Mouse (Mus musculus): ENCODE measurements around the gene Zfp992. TPM values are rescaled to one million over a fixed set of nuclear protein-coding genes. Genes with fewer than 3 reads are reported as not detected.
"Not testable (repeated sequence)": the region's sequence is repeated elsewhere in the genome, so short reads cannot be mapped to it uniquely, and the experiment has no call there.

Zfp992 gene
- polyA plus RNA-seq, 1 experiment from 2014 or later = 1.8 TPM

DNA sequence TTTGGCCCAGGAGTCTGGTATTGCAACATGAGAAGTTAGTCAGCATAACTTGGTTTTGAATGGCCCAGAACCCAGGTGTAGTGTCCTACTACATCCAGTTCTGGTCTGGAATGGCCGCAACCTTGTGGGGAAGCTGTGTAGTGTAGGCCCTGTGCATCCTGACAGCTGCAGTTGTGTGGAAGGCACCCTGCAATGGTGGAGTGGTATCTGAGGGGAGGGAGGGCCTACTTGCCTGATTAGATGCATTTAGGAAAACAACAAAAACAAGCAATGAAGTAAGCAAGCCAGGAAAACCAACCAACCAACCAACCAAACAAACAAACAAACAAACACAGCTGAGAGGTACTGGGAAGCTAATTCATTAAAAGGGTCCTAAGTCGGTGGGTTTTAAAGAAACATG lies 3.8 kb downstream of the Zfp992 start:
- H3K4me3 ChIP-seq (ENCODE audit: low read depth, low read length); ATAC-seq; H3K27me3 ChIP-seq (ENCODE audit: control insufficient read depth, insufficient read depth, low read depth, low read length); H3K27ac ChIP-seq (ENCODE audit: low read length); H3K9ac ChIP-seq (ENCODE audit: low read depth, low read length); H3K4me2 ChIP-seq (ENCODE audit: low read length); H3K36me3 ChIP-seq (ENCODE audit: control insufficient read depth, insufficient read depth, low read length); H3K4me1 ChIP-seq (ENCODE audit: control insufficient read depth, insufficient read depth, low read length): not testable (repeated sequence)
- H3K9me3 ChIP-seq (replicated peaks; ENCODE audit: control insufficient read depth, low read length, poor library complexity, severe bottlenecking) = peaks cover 55% of the 10 kb centered on the region
- 84% methylated on average over 2 of the region's 2 CpGs for WGBS

DNA sequence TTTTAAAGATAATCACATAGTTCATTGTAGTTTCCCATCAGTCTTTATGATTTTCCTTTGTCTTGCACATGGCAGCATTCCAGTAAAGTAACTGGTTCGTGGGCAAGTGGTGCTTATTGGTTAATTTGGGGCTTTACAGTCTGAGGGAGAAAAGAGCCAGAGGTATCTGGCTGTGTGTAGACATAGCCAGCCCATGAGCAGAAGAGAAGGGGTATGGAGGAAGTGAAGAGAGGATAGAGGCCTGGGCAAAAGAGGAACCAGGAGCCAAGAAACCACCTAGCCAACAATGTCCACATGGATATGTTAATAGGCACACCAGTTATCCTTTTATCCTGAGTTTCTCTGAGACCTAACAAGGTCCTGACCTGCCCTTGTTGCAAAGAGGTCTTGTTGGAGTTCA lies 5.3 kb downstream of the Zfp992 start:
- H3K9me3 ChIP-seq (replicated peaks; ENCODE audit: control insufficient read depth, low read length, poor library complexity, severe bottlenecking) = peaks cover 58% of the 10 kb centered on the region
- not testable (repeated sequence) for H3K27me3 ChIP-seq (ENCODE audit: control insufficient read depth, insufficient read depth, low read depth, low read length); H3K27ac ChIP-seq (ENCODE audit: low read length); H3K4me1 ChIP-seq (ENCODE audit: control insufficient read depth, insufficient read depth, low read length); H3K4me3 ChIP-seq (ENCODE audit: low read depth, low read length); ATAC-seq; H3K36me3 ChIP-seq (ENCODE audit: control insufficient read depth, insufficient read depth, low read length); H3K4me2 ChIP-seq (ENCODE audit: low read length); H3K9ac ChIP-seq (ENCODE audit: low read depth, low read length)
- WGBS = 56% methylated on average over 1 of the region's 1 CpGs

DNA sequence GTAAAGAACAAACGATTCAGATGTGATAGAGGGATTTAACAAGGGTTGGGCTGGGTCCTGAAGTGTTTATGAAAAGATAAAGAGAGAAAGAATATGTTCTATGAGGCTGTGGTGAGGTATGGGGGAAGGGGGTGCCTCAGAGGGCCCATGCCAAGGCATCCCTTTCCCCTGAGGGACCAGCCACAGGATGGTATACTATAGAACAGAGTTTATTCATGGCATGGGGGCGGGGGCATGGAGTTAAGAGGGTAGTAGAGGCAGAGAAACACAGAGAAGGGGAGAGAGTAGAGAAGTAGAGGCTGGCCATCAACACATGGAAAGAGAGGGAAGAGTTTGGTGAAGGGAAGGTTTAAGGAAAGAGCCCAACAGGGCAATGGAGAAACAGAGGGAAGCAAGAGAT lies 6.1 kb downstream of the Zfp992 start:
- 35% methylated on average over 2 of the region's 2 CpGs for WGBS
- Histone ChIP-seq H3K9me3 (replicated peaks; ENCODE audit: control insufficient read depth, low read length, poor library complexity, severe bottlenecking) (peaks cover 58% of the 10 kb centered on the region), H3K4me3 (ENCODE audit: low read depth, low read length) (no peak overlapping the region)

DNA sequence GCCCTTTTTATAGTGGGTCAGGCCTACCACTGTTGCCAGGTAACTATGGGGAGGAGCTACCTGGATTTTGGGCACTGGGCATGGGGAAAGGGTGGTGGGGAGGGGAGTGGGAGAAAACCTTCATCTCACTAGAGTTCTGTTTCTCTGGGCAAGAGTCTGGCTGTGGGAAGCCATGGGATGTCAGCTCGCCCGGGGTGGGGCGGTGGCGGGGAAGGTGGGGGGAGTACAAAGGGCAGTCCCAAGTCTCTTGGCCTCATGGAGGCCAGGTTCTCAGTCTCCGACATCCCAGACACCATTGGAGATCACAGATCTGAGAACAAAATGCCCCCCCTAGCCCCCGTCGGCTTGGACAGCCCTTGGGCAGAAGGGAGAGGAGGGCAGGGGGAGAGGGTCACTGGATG lies 6.5 kb downstream of the Zfp992 start:
- 96% methylated on average over 7 of the region's 7 CpGs for WGBS

More for the DNA sequence above, 6.1 kb downstream of the Zfp992 start:
- Histone ChIP-seq H3K9ac (ENCODE audit: low read depth, low read length) (no peak overlapping the region), H3K27me3 (ENCODE audit: control insufficient read depth, insufficient read depth, low read depth, low read length) (no peaks in the 10 kb centered on the region), H3K4me1 (ENCODE audit: control insufficient read depth, insufficient read depth, low read length) (no peaks in the 10 kb centered on the region), H3K27ac (ENCODE audit: low read length) (no peak overlapping the region), H3K4me2 (ENCODE audit: low read length) (no peak overlapping the region), H3K36me3 (ENCODE audit: control insufficient read depth, insufficient read depth, low read length) (no peaks in the 10 kb centered on the region; the same call in 1 of the 2 replicates)
- peak; percentile 49 for ATAC-seq

DNA sequence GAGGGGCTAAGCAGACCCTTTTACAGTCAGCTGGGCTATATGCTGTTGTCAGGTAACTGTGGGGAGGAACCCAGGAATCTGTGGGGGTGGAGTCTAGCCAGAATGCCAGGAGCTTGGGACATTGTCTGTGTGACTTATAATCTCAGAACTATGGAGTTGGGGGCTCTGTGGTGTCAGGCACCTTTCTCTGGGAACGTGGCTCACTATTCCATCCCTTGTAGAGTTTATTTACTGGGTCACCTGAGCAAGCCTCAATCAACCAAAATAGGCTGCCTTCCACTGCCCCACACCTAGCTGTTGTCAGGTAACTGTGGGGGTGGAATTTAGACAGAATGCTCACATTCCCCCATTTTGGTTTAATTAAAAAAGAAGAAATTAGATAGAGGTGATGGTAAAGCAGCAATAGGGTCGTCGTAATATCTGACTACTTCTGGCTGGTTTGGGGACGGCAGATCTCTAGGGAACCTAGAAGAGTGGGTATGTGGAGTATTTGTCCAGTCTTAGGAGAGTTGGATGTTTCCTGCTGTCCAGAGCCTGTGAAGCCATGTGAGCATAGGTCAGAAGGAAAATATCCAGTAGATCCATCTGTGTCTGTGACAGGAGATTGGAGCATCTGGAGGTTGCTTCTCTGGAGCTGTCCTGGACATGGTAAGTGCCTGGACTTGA lies 7.4 kb downstream of the Zfp992 start:
- H3K4me2 ChIP-seq (ENCODE audit: low read length) = no peak overlapping the region
- H3K36me3 ChIP-seq (ENCODE audit: control insufficient read depth, insufficient read depth, low read length) = no peaks in the 10 kb centered on the region; the same call in 1 of the 2 replicates
- no peaks in the 10 kb centered on the region for H3K4me1 ChIP-seq (ENCODE audit: control insufficient read depth, insufficient read depth, low read length)
- no peak overlapping the region for H3K27ac ChIP-seq (ENCODE audit: low read length)
- no peak overlapping the region for H3K4me3 ChIP-seq (ENCODE audit: low read depth, low read length)
- peaks cover 61% of the 10 kb centered on the region for H3K9me3 ChIP-seq (replicated peaks; ENCODE audit: control insufficient read depth, low read length, poor library complexity, severe bottlenecking)
- H3K27me3 ChIP-seq (ENCODE audit: control insufficient read depth, insufficient read depth, low read depth, low read length) = no peaks in the 10 kb centered on the region
- WGBS = 72% methylated on average over 4 of the region's 4 CpGs
- no peak for ATAC-seq
- no peak overlapping the region for H3K9ac ChIP-seq (ENCODE audit: low read depth, low read length)

More for the DNA sequence above, 6.5 kb downstream of the Zfp992 start:
- peak; percentile 44 for ATAC-seq
- H3K9ac ChIP-seq (ENCODE audit: low read depth, low read length) = no peak overlapping the region
- H3K4me2 ChIP-seq (ENCODE audit: low read length) = no peak overlapping the region
- H3K4me1 ChIP-seq (ENCODE audit: control insufficient read depth, insufficient read depth, low read length) = no peaks in the 10 kb centered on the region
- H3K9me3 ChIP-seq (replicated peaks; ENCODE audit: control insufficient read depth, low read length, poor library complexity, severe bottlenecking) = peaks cover 58% of the 10 kb centered on the region
- H3K4me3 ChIP-seq (ENCODE audit: low read depth, low read length) = no peak overlapping the region
- H3K36me3 ChIP-seq (ENCODE audit: control insufficient read depth, insufficient read depth, low read length) = no peaks in the 10 kb centered on the region; the same call in 1 of the 2 replicates
- H3K27me3 ChIP-seq (ENCODE audit: control insufficient read depth, insufficient read depth, low read depth, low read length) = no peaks in the 10 kb centered on the region
- H3K27ac ChIP-seq (ENCODE audit: low read length) = no peak overlapping the region

DNA sequence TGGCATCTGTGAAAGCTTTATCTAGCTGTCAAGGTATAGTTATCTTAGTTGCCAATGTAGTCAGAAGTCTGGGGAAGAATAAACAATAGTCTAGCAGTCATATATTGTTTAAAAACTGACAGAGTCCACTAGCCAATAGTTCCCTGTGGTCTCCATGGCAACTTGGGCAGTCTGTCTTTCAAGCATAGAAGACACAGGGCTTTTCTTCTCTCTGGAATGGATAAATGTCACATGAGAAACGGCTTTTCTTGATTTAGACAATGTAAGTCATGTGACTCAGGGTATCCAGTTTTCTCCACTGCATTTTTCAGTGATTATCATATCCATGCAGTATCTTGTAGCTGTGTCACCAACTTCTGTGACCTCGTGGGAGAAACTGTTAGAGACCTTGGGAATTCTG lies 8.3 kb downstream of the Zfp992 start:
- Histone ChIP-seq H3K27me3 (ENCODE audit: control insufficient read depth, insufficient read depth, low read depth, low read length) (no peaks in the 10 kb centered on the region), H3K4me3 (ENCODE audit: low read depth, low read length) (no peak overlapping the region), H3K9ac (ENCODE audit: low read depth, low read length) (no peak overlapping the region), H3K27ac (ENCODE audit: low read length) (no peak overlapping the region), H3K36me3 (ENCODE audit: control insufficient read depth, insufficient read depth, low read length) (no peaks in the 10 kb centered on the region; the same call in 1 of the 2 replicates), H3K4me1 (ENCODE audit: control insufficient read depth, insufficient read depth, low read length) (no peaks in the 10 kb centered on the region), H3K9me3 (replicated peaks; ENCODE audit: control insufficient read depth, low read length, poor library complexity, severe bottlenecking) (peaks cover 61% of the 10 kb centered on the region), H3K4me2 (ENCODE audit: low read length) (no peak overlapping the region)
- WGBS = 61% methylated on average over 2 of the region's 2 CpGs
- ATAC-seq = no peak

DNA sequence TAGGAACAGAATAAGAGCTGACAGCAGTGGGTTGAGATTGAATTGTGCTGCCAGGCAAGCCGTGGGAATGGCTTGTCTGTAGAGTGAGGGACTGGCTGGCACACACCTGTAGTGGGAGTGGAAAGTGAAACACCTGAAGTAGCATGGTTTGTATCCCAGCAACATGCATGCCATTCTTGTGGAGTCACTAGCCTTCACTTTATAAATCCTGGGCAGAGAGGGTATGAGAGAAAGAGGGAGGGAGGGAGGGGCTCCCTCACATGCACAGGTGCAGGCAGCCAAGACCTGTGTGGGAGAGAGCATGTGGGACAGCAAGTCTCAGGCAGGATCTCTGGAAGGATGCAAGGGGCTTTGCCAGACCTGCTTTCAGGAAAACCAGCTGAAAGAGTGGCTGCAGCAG lies 8.9 kb downstream of the Zfp992 start:
- Histone ChIP-seq H3K27me3 (ENCODE audit: control insufficient read depth, insufficient read depth, low read depth, low read length) (no peaks in the 10 kb centered on the region), H3K4me3 (ENCODE audit: low read depth, low read length) (no peak overlapping the region), H3K27ac (ENCODE audit: low read length) (no peak overlapping the region), H3K4me2 (ENCODE audit: low read length) (no peak overlapping the region), H3K9ac (ENCODE audit: low read depth, low read length) (no peak overlapping the region), H3K4me1 (ENCODE audit: control insufficient read depth, insufficient read depth, low read length) (no peaks in the 10 kb centered on the region), H3K9me3 (replicated peaks; ENCODE audit: control insufficient read depth, low read length, poor library complexity, severe bottlenecking) (peaks cover 58% of the 10 kb centered on the region), H3K36me3 (ENCODE audit: control insufficient read depth, insufficient read depth, low read length) (no peaks in the 10 kb centered on the region; the same call in 1 of the 2 replicates)
- ATAC-seq = no peak; the same call in 1 of the 2 replicates
- WGBS = 63% methylated on average over 1 of the region's 1 CpGs

DNA sequence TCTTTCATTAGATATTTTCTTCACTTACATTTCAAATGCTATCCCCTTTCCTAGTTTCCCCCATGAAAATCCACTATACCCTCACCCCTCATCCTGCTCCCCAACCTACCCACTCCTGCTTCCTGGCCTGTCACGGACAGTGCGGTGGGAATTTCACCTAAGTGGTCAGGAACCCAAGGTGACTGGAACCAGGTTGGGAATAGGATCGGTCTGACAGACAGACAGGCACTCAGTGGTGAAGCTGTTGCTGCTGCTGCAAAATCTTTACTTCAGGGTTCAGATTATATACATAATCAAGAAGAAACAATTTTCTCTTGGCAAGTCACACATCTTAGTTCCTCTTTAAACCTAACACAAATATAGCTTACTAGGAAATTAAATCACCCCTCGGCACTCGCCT lies 11.0 kb downstream of the Zfp992 start:
- H3K27me3 ChIP-seq (ENCODE audit: control insufficient read depth, insufficient read depth, low read depth, low read length); H3K36me3 ChIP-seq (ENCODE audit: control insufficient read depth, insufficient read depth, low read length); H3K4me1 ChIP-seq (ENCODE audit: control insufficient read depth, insufficient read depth, low read length); H3K4me3 ChIP-seq (ENCODE audit: low read depth, low read length); H3K27ac ChIP-seq (ENCODE audit: low read length); H3K9ac ChIP-seq (ENCODE audit: low read depth, low read length); ATAC-seq; H3K4me2 ChIP-seq (ENCODE audit: low read length): not testable (repeated sequence)
- H3K9me3 ChIP-seq (replicated peaks; ENCODE audit: control insufficient read depth, low read length, poor library complexity, severe bottlenecking) = peaks cover 48% of the 10 kb centered on the region
- WGBS = 84% methylated on average over 5 of the region's 5 CpGs

DNA sequence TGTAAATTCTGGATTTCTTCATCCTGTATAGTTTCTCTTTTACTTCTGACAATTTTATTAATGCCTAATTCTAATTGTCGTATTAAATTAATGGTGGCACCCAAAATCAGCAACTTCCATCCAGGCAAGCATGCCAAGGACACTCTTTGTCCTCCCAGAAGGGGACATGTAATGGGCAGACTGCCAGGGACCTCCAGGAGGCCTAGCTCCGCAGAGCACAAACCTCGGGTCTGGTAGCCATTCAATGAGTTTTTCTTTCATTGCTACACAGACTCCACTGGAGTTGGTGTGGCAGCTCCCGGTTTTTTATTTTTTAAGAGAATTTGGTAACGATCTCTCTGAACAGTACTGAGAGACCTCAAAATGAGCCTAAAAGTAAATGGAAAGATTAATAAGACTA lies 11.9 kb downstream of the Zfp992 start:
- not testable (repeated sequence) for H3K27me3 ChIP-seq (ENCODE audit: control insufficient read depth, insufficient read depth, low read depth, low read length); H3K9ac ChIP-seq (ENCODE audit: low read depth, low read length); H3K4me3 ChIP-seq (ENCODE audit: low read depth, low read length); ATAC-seq; H3K4me1 ChIP-seq (ENCODE audit: control insufficient read depth, insufficient read depth, low read length); H3K4me2 ChIP-seq (ENCODE audit: low read length); H3K27ac ChIP-seq (ENCODE audit: low read length); H3K36me3 ChIP-seq (ENCODE audit: control insufficient read depth, insufficient read depth, low read length)
- 86% methylated on average over 5 of the region's 5 CpGs for WGBS
- peaks cover 45% of the 10 kb centered on the region for H3K9me3 ChIP-seq (replicated peaks; ENCODE audit: control insufficient read depth, low read length, poor library complexity, severe bottlenecking)
